Mouse (Mus musculus) heart, postnatal 0 days (tissue): ENCODE results near the gene Dcp1a.

ENCODE experiments used
- CTCF ChIP-seq: IDR thresholded peaks from 2 replicates; pipeline ENCODE4 v1.5.1; 2016; ENCODE audit warnings: antibody characterized with exemption, control low read depth, low read depth
- EP300 ChIP-seq: IDR thresholded peaks from 2 replicates; pipeline ENCODE4 v1.6.1; 2016; ENCODE audit warnings: antibody characterized with exemption, low read depth

- TF ChIP-seq CTCF = no peak
- no peak for TF ChIP-seq EP300
Observed at GRCm38 (mm10) chr14:30541541-30541940, 62.2 kb downstream of the Dcp1a start.
